Mouse (Mus musculus) kidney, adult 2 months (tissue): ENCODE results near the gene Ppme1.

Experiments
- CTCF ChIP-seq: fragments of 200-500 bp; conservative IDR thresholded peaks from 2 replicates; pipeline ENCODE4 v1.5.1; 2011; ENCODE audit warnings: low read depth, mild to moderate bottlenecking, control low read depth, low read length, moderate library complexity, mixed read lengths; ENCODE audit not compliant: insufficient read depth, insufficient read length
- POLR2A ChIP-seq: fragments of 200-500 bp; IDR thresholded peaks from one replicate; pipeline ENCODE4 v1.6.1; 2011; ENCODE audit warnings: low read depth, low read length, control low read depth

- no peak for TF ChIP-seq CTCF
- TF ChIP-seq POLR2A, result no peak
These were observed 62.9 kb downstream of the Ppme1 start for GRCm38 (mm10) chr7:100309216-100309615.
